Mouse (Mus musculus): Measurements from ENCODE around the gene Rnase4. TPM values are rescaled to one million over a fixed set of nuclear protein-coding genes. Genes with fewer than 3 reads are reported as not detected.

Rnase4 gene
- polyA plus RNA-seq, 1 experiment from 2014 or later = 355 TPM

- WGBS = 78% methylated on average over 3 of the region's 3 CpGs
- Histone ChIP-seq H3K36me3 (ENCODE audit: control insufficient read depth, insufficient read depth) (no peaks in the 10 kb centered on the region), H3K27ac (ENCODE audit: low read depth, low read length) (no peak overlapping the region), H3K9ac (ENCODE audit: low read depth, low read length) (no peak overlapping the region), H3K4me1 (replicated peaks; ENCODE audit: control insufficient read depth, insufficient read depth, low read length) (peaks cover 6% of the 10 kb centered on the region), H3K4me3 (ENCODE audit: low read depth, low read length) (no peak overlapping the region), H3K4me2 (replicated peaks; ENCODE audit: low read depth) (no peak overlapping the region), H3K9me3 (ENCODE audit: control insufficient read depth) (no peaks in the 10 kb centered on the region), H3K27me3 (replicated peaks; ENCODE audit: control insufficient read depth, insufficient read depth, low read length) (no peaks in the 10 kb centered on the region)
- no peak for ATAC-seq
- no peak for TF ChIP-seq CTCF (IDR thresholded peaks at IDR 0.05; ENCODE audit: low read depth)
Measured at GRCm38 (mm10) chr14:51150206-51150831, 59.4 kb downstream of the Rnase4 start.

DNA sequence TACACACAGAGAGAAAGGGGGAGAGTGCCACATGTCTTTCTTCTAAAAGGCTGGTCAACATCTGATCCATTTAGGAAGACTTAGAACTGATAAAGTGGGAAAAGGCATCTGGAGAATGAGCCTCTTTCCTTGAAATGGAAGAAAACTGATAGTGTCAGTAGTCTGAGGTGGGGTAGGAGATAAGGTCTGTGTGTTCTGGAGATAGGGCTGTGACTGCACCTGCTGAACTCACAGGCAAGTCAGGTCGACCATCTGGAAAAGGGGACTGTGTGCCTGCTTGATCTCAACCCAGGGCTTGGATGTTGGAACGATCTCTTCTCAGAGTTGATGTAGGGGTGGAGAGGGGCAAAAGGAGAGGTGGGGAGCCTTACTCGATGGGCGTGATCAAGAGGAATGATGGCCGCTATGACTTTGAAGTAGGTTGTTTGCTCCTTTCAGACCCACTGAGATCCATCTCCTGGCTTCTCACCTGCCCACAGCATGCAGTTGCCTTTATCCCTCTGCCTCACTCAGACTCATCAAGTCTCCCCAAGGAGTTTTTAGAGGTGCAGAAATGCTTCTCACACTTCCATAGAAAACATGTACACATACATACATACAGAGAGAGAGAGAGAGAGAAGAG is 61.5 kb downstream of the Rnase4 start:
- 33% methylated on average over 5 of the region's 5 CpGs for WGBS
- Histone ChIP-seq H3K27me3 (replicated peaks; ENCODE audit: control insufficient read depth, insufficient read depth, low read length) (no peaks in the 10 kb centered on the region), H3K36me3 (ENCODE audit: control insufficient read depth, insufficient read depth) (no peaks in the 10 kb centered on the region), H3K9ac (ENCODE audit: low read depth, low read length) (no peak overlapping the region), H3K27ac (ENCODE audit: low read depth, low read length) (no peak overlapping the region), H3K4me2 (replicated peaks; ENCODE audit: low read depth) (no peak overlapping the region), H3K4me3 (ENCODE audit: low read depth, low read length) (no peak overlapping the region), H3K4me1 (replicated peaks; ENCODE audit: control insufficient read depth, insufficient read depth, low read length) (peaks cover 6% of the 10 kb centered on the region), H3K9me3 (ENCODE audit: control insufficient read depth) (no peaks in the 10 kb centered on the region)
- TF ChIP-seq CTCF (IDR thresholded peaks at IDR 0.05; ENCODE audit: low read depth) = no peak
- no peak for ATAC-seq

Other genes with a start within 250 kb of the Rnase4 start
- 23.7 and 23.8 TPM in 2 replicates for gene Tep1, start 220.5 kb upstream of the Rnase4 start, polyA plus RNA-seq (2015; fragmentation: Nextera tagmentation; extraction: Ambion mirVana)
- gene Klhl33, start 193.6 kb upstream of the Rnase4 start, polyA plus RNA-seq (2015; fragmentation: Nextera tagmentation; extraction: Ambion mirVana) = 0.09 and 0.17 TPM in 2 replicates
- gene Osgep, start 166.2 kb upstream of the Rnase4 start, polyA plus RNA-seq (2015; fragmentation: Nextera tagmentation; extraction: Ambion mirVana) = 56.8 and 57.8 TPM in 2 replicates
- 71.0 and 74.1 TPM in 2 replicates for gene Apex1, start 166.1 kb upstream of the Rnase4 start, polyA plus RNA-seq (2015; fragmentation: Nextera tagmentation; extraction: Ambion mirVana)
- gene Pip4p1, start 160.2 kb upstream of the Rnase4 start, polyA plus RNA-seq (2015; fragmentation: Nextera tagmentation; extraction: Ambion mirVana) = 51.2 and 51.4 TPM in 2 replicates
- 138 and 143 TPM in 2 replicates for gene Pnp, start 160.0 kb upstream of the Rnase4 start, polyA plus RNA-seq (2015; fragmentation: Nextera tagmentation; extraction: Ambion mirVana)
- gene Gm49342, start 146.6 kb upstream of the Rnase4 start, polyA plus RNA-seq (2015; fragmentation: Nextera tagmentation; extraction: Ambion mirVana) = not detected in 2 replicates
- 32.3 and 32.5 TPM in 2 replicates for gene Pnp2, start 135.1 kb upstream of the Rnase4 start, polyA plus RNA-seq (2015; fragmentation: Nextera tagmentation; extraction: Ambion mirVana)
- 0.16 and 0.29 TPM in 2 replicates for gene Rnase10, start 83.3 kb upstream of the Rnase4 start, polyA plus RNA-seq (2015; fragmentation: Nextera tagmentation; extraction: Ambion mirVana)
- not detected in 2 replicates for gene Rnase9, start 49.2 kb upstream of the Rnase4 start, polyA plus RNA-seq (2015; fragmentation: Nextera tagmentation; extraction: Ambion mirVana)
- not detected in 2 replicates for gene Rnase11, start 40.9 kb upstream of the Rnase4 start, polyA plus RNA-seq (2015; fragmentation: Nextera tagmentation; extraction: Ambion mirVana)
- 0.51 and 0.90 TPM in 2 replicates for gene Rnase12, start 33.4 kb upstream of the Rnase4 start, polyA plus RNA-seq (2015; fragmentation: Nextera tagmentation; extraction: Ambion mirVana)
- not detected in 2 replicates for gene Olfr750, start 16.6 kb upstream of the Rnase4 start, polyA plus RNA-seq (2015; fragmentation: Nextera tagmentation; extraction: Ambion mirVana)
- 114 and 119 TPM in 2 replicates for gene Ang, start 73 bp downstream of the Rnase4 start, polyA plus RNA-seq (2015; fragmentation: Nextera tagmentation; extraction: Ambion mirVana)
- gene Eddm3b, start 23.3 kb downstream of the Rnase4 start, polyA plus RNA-seq (2015; fragmentation: Nextera tagmentation; extraction: Ambion mirVana) = 0.17 and 0.18 TPM in 2 replicates
- gene Rnase6, start 32.8 kb downstream of the Rnase4 start, polyA plus RNA-seq (2015; fragmentation: Nextera tagmentation; extraction: Ambion mirVana) = 2.6 and 3.0 TPM in 2 replicates
- 21.7 and 23.3 TPM in 2 replicates for gene Rnase1, start 55.7 kb downstream of the Rnase4 start, polyA plus RNA-seq (2015; fragmentation: Nextera tagmentation; extraction: Ambion mirVana)
- not detected in 2 replicates for gene Rnase2b, start 71.2 kb downstream of the Rnase4 start, polyA plus RNA-seq (2015; fragmentation: Nextera tagmentation; extraction: Ambion mirVana)
- not detected in 2 replicates for gene Ang2, start 108.1 kb downstream of the Rnase4 start, polyA plus RNA-seq (2015; fragmentation: Nextera tagmentation; extraction: Ambion mirVana)
- not detected in 2 replicates for gene Ear14, start 112.3 kb downstream of the Rnase4 start, polyA plus RNA-seq (2015; fragmentation: Nextera tagmentation; extraction: Ambion mirVana)
- not detected in 2 replicates for gene Rnase2a, start 165.0 kb downstream of the Rnase4 start, polyA plus RNA-seq (2015; fragmentation: Nextera tagmentation; extraction: Ambion mirVana)

Data from intestine, postnatal 0 days (tissue).